Mouse (Mus musculus) layer of hippocampus, adult 8-10 months (tissue): ENCODE measurements around the gene Gm28041. TPM values are rescaled to one million over a fixed set of nuclear protein-coding genes. Genes with fewer than 3 reads are reported as not detected.
"Not testable (repeated sequence)": the region's sequence is repeated elsewhere in the genome, so short reads cannot be mapped to it uniquely, and the experiment has no call there.

Experiments used
- DNase-seq, 2 experiments: peaks; one replicate each; pipeline ENCODE4 v3.0.0; 2022; ENCODE audit warnings: low spot score in 2 of 2
- total RNA-seq, 4 experiments: library from RNA; stranded (reverse); gene quantifications; 2 replicates each; pipeline ENCODE4 v1.2.4; 2022

Gm28041 gene
- not detected for total RNA-seq

DNA sequence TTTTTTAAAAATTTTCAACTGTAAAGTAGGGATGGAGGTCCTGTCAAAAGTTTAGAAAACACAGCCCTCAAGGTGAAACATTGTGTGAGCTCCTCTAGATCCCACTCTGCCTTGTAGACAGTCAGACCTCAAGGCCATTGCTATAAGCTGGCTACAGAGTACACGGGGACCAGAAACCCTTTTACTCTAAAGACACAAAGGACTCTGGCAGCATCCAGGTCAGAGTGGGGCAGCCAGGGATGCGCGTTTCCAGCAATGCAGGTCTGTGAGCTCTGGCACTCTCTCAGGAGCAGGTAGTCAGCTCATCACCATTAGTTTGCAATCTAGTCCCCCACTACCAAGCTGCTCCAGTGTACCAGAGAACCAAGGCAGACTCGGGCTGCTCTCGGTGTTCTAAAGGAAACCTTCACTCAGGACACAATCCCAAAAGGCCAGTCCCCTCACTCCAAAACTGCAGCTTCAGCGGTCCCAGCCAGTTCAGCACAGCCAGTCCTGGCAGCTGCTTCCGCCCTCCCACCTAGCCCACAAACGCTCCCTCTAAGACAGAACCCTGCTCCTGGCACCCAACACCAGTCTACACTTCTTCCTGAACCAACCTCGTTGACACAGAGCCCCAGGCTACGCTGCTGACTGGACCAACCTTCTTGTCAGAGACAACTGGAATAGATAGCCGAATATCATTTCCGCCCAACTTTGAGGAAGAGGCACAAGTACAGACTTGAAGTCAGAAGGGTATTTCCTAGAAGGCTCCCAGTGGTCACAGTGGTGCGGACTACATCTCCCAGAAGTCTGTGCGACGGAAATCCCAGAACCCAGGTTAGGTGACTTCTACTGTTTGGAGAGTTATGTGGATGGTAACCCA lies at the start of gene Gm28041, which contains the start of gene Zfp456:
Gm28041 (minus strand) TSS at position 684 of the 862 bp plus-strand sequence.
Zfp456 (minus strand) TSS at position 761 of the 862 bp plus-strand sequence.
- DNase-seq, result peak; percentile 18 to 31

DNA sequence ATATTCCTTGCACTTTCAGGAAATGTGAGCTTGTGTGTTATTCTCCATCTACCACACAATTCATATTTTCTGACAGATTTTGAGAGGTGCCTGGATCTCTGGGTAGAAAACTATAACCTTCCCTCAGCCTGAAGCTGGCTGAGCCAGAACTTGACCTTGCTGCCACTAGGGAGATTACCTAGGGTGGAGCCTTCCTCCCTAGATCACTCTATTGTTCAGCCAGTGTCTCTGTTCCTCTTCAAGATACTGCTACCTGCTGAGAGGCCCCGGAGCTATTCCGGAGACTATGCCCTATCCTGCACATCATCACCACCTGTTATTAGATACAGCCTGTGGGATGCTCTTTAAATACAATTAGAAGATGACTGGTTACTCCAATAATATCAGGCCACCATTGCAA lies 47.0 kb upstream of the Gm28041 start:
- not testable (repeated sequence) for DNase-seq

- DNase-seq, result peak; percentile 15 to 22
Observed at GRCm38 (mm10) chr13:67421207-67421857, 45.8 kb upstream of the Gm28041 start, which contains the start of gene Zfp459. TSS of gene Zfp459 (minus strand) at chr13:67421418.

DNA sequence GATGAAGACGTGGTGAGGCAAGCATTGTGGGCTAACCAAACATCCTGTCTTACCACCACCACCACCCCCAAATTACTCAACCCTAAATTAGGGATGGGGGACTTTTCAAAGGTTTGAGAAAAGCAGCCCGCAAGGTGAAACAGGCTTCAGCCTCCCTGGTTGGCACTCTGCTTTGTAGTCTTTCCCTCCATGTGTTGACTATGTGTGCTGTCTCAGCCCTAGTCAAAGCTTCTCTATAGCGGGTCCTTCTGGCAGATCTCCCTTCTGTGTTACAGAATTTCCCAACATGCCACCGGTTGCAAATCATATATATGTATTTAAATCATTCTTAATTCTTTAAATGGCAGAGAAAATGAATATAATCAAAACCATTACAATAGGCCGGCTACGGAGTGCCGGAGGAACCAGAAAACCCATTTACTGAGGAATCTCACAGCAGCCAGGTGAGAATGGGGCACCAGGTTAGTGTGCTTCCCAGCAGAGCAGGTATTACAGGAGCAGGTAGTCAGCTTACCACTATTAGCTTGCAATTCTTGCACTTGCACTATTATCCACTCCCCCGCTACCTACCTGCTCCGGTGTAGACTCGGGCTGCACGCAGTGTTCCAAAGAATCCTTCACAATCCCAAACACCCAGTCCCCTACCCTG lies 45.1 kb upstream of the Gm28041 start:
- no peak for DNase-seq

DNA sequence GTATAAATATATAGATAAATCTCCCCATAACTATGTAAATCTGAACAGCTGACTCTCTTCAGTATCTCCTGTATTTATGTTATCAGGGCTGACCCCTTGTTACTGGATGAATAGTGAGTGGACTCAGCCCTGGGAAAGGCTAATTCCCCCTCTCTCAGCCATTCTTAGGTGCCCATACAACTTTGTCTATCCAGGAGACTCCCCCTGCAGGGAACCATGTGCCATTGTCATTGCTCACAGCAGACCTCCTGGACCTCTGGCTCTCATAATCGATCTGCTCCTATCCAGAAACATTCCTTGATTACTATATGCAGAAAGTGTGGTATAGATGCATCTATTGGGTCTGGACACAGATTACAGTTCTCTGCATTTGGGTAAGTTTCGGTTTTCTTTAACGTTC lies 41.3 kb upstream of the Gm28041 start:
- DNase-seq, result no peak

GRCm38 (mm10) chr13:67415759-67416158 lies 40.2 kb upstream of the Gm28041 start:
- no peak for DNase-seq

GRCm38 (mm10) chr13:67413634-67414033 lies 38.1 kb upstream of the Gm28041 start:
- not testable (repeated sequence) for DNase-seq

DNA sequence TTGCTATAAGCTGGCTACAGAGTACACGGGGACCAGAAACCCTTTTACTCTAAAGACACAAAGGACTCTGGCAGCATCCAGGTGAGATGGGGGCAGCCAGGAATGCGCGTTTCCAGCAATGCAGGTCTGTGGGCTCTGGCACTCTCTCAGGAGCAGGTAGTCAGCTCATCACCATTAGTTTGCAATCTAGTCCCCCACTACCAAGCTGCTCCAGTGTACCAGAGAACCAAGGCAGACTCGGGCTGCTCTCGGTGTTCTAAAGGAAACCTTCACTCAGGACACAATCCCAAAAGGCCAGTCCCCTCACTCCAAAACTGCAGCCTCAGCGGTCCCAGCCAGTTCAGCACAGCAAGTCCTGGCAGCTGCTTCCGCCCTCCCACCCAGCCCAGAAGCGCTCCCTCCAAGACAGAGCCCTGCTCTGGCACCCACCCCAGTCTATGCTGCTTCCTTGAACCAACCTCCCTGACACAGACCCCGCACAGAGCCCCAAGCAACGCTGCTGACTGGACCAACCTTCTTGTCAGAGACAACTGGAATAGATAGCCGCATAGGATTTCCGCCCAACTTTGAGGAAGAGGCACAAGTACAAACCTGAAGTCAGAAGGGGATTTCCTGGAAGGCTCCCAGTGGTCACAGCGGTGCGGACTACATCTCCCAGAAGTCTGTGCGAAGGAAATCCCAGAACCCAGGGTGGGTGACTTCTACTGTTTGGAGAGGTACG lies 23.8 kb upstream of the Gm28041 start, which contains the start of gene Zfp429:
Zfp429 (minus strand) TSS at position 637 of the 721 bp plus-strand sequence.
- DNase-seq, result peak; percentile 48 to 55

DNA sequence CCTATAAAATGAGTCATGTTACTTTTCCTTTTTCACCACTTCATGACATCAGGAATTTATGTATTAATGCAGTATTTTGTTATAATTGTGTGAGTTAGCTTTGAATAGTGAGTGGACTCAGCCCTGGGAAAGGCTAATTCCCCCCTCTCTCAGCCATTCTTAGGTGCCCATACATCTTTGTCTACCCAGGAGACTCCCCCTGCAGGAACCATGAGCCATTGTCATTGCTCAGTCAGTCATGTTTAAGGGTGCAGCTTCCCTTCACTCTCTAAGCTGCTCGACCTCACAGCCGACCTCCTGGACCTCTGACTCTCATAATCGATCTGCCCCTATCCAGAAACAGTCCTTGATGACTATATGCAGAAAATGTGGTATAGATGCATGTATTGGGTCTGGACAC lies 722 bp upstream of the Gm28041 start:
- not testable (repeated sequence) for DNase-seq

DNA sequence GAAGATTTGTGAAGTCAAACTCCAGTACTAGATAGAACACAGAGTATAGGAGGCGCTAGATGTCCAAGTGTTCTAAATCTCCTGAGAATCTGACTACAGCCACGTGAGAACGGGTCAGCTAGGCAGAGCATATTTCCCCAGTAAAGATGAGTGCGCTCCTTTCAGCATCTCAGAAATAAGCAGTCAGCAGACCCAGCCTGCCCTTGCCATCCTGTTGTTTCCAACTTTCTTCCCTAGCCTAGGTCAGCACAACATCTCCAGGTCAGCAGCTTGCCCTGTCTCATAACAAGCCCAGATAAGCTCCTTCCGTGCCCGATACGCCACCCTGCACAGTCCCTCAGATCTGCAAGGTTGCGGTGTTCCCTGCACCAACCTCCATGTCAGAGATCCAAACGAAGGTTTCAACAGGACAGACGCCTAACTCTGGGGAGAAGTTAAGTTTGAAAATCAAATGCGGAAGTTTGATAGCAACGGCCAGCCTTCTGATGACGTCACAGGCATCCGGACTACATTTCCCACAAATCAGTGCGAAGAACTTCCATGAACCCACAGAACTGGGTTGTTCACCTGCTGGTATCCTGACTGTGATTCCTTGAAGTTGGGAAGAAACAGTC lies 15.3 kb downstream of the Gm28041 start, which contains the start of the genes Gm28044 and Zfp953:
Gm28044 (minus strand) TSS at position 406 of the 614 bp plus-strand sequence.
Zfp953 (minus strand) TSS at position 475 of the 614 bp plus-strand sequence.
- peak; percentile 87 to 89 for DNase-seq

- DNase-seq, result no peak
Observed at GRCm38 (mm10) chr13:67351854-67352253, 23.7 kb downstream of the Gm28041 start.

GRCm38 (mm10) chr13:67343422-67343821 lies 32.1 kb downstream of the Gm28041 start:
- DNase-seq, result no peak

GRCm38 (mm10) chr13:67332877-67333276 lies 42.7 kb downstream of the Gm28041 start:
- no peak for DNase-seq

DNA sequence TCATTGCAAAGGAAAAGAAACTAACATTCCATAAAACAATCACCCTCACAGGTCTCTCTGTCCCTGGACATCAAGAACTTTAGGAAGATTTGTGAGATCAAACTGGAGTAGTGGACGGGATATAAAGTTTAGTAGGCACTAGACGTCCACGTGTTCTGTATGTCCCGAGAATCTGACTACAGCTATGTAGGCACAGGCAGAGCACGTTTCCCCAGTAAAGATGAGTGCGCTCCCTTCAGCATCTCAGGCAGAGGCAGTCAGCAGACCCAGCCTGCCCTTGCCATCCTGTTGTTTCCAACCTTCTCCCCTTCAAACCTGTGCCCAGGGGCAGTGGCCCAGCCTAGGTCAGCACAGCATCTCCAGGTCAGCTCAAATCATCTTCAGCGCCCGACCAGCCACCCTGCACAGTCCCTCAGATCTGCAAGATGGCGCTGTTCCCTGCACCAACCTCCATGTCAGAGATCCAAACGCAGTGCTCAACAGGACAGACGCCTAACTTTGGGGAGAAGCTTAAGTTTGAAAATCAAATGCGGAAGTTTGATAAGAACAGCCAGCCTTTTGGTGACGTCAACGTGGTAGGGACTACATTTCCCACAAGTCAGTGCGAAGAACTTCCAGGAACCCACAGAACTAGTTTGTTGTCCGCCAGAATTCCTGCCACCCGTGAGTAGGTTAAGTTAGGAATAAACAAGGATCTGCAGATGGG lies 43.4 kb downstream of the Gm28041 start, which contains the start of gene Zfp595:
Zfp595 (minus strand) TSS at position 552 of the 706 bp plus-strand sequence.
- peak; percentile 78 to 80 for DNase-seq

DNA sequence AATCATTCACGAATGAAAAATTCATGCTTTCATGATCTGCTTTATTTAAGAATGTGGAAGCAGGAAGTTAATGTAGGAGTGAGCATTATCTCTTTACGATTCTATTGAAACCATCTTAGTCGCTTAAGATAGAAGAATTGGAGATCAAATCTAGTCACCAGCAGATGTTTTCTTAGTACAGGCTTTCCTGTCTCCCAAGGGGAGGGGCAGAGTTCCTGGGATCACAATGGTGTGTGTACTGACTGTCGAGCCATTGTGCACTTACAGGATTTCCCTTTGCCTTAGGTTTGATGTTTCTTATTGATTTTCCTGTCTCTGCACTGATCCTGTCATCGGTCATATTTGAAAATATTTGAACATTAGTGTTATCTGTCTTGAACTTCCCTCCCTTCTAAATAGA lies 68.8 kb downstream of the Gm28041 start:
- DNase-seq, result no peak

GRCm38 (mm10) chr13:67305822-67306672 lies 69.5 kb downstream of the Gm28041 start, which contains the start of gene Zfp457:
TSS of gene Zfp457 (minus strand) at chr13:67306485.
- peak; percentile 93 for DNase-seq
